Mouse (Mus musculus): ENCODE data around the gene Aff1.

DNA sequence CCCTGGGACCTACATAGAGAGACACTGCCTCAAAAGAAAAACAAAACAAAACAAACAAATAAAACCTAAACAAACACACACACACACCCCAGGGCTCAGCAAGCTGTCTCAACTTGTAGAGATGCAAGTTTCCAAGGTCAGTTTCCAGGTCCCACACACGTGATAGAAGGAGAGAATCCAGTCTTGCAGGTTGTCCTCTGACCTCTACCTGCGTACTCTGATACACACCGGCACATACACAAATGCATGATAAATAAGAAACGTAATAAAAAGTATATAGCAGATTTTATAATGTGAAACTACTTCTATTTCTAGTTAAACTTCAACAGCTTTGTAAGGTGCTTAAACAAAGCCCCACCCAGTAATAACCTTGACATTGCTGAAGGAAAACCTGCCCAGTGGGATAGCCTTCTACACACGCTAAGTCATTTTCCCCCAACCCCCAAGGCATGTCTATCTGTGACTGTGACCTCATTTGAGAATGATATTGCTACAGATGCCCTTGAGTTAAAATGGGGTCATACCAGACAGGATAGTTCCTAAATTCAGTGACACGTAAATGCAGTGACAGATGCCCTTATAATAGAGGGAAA, 15.8 kb upstream of the Aff1 start:
- TF ChIP-seq CTCF (IDR thresholded peaks at IDR 0.05; ENCODE audit: low read depth, low read length) (no peak), POLR2A (IDR thresholded peaks at IDR 0.05; ENCODE audit: extremely low read depth, insufficient read depth, low read length) (no peak)

All from liver, adult 2 months (tissue).